Mouse (Mus musculus) CH12.LX (cell line): ENCODE data around the gene Dusp23.

Experiments
- CTCF ChIP-seq, 2 experiments: IDR thresholded peaks in 1 of 2; conservative IDR thresholded peaks in 1 of 2; 2 replicates each; pipeline ENCODE4 v1.5.1; 2011 to 2012; ENCODE audit warnings: low read depth in 2 of 2, low read length in 2 of 2, improper control_type of control experiment in 1 of 2, inconsistent platforms in 1 of 2, mild to moderate bottlenecking in 1 of 2, moderate library complexity in 1 of 2
- E2F4 ChIP-seq: IDR thresholded peaks from 2 replicates; pipeline ENCODE4 v1.6.1; 2011; ENCODE audit warnings: low read depth, low read length, improper control_type of control experiment; ENCODE audit not compliant: insufficient replicate concordance
- ELF1 ChIP-seq: IDR thresholded peaks from 2 replicates; pipeline ENCODE4 v1.6.1; 2014; ENCODE audit warnings: low read depth, mild to moderate bottlenecking, inconsistent platforms, low read length, improper control_type of control experiment
- HCFC1 ChIP-seq: IDR thresholded peaks from 2 replicates; pipeline ENCODE4 v1.6.1; 2012; ENCODE audit warnings: low read depth, mild to moderate bottlenecking, inconsistent platforms, low read length, improper control_type of control experiment
- NELFE ChIP-seq: IDR thresholded peaks from 2 replicates; pipeline ENCODE4 v1.6.1; 2011; ENCODE audit warnings: low read depth, low read length, improper control_type of control experiment
- RAD21 ChIP-seq: IDR thresholded peaks from 2 replicates; pipeline ENCODE4 v1.6.1; 2011; ENCODE audit warnings: low read depth, mild to moderate bottlenecking, low read length, improper control_type of control experiment, moderate library complexity
- USF2 ChIP-seq: conservative IDR thresholded peaks from 2 replicates; pipeline ENCODE4 v1.6.1; 2011; ENCODE audit warnings: low read depth, low read length, improper control_type of control experiment
- ZMIZ1 ChIP-seq: IDR thresholded peaks from 2 replicates; pipeline ENCODE4 v1.6.1; 2012; ENCODE audit warnings: low read depth, mild to moderate bottlenecking, inconsistent platforms, low read length, improper control_type of control experiment
- ZNF384 ChIP-seq: IDR thresholded peaks from 2 replicates; pipeline ENCODE4 v1.6.1; 2012; ENCODE audit warnings: low read depth, low read length, improper control_type of control experiment, inconsistent platforms

DNA sequence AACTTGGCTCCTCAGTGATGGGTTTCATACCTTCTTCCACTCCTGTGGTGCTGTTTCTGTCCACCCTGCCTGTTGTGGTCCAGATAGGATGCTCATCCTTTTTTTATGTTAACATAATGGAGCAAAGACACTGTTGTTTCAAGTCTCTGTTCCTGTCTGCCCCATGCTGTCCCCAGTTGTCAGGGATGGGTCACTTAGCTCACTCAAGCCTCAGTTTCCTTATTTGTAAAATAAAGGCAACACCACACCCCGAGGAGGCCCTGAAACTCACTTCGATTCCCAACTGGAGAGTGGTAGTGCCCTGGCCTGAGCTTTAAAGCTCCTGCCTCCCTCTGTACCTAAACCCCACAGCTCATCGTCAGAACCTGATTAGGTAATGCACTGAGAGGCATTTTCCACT is 24.5 kb upstream of the Dusp23 start:
- TF ChIP-seq ELF1 (no peak), NELFE (no peak), E2F4 (no peak), ZNF384 (no peak), ZMIZ1 (no peak), RAD21 (no peak), USF2 (no peak), CTCF (conservative IDR thresholded peaks at IDR 0.05 in 1 of 2, IDR thresholded peaks at IDR 0.05 in 1 of 2; ENCODE audit: low read depth in 2 of 2, low read length in 2 of 2) (no peak), HCFC1 (no peak)
